Mouse (Mus musculus) lung, adult 2 months (tissue): Measurements from ENCODE around the gene Mecom.

Experiments
- CTCF ChIP-seq: fragments of 200-500 bp; IDR thresholded peaks from 2 replicates; pipeline ENCODE4 v1.5.1; 2011; ENCODE audit warnings: mild to moderate bottlenecking, low read length, control low read depth; ENCODE audit not compliant: insufficient read depth
- POLR2A ChIP-seq: fragments of 200-500 bp; IDR thresholded peaks from 2 replicates; pipeline ENCODE4 v1.6.1; 2011; ENCODE audit warnings: low read depth, mild to moderate bottlenecking, control low read depth, low read length, borderline replicate concordance; ENCODE audit errors: extremely low read depth

- no peak for TF ChIP-seq POLR2A
- no peak for TF ChIP-seq CTCF
Observed at GRCm38 (mm10) chr3:30014279-30014678, 533.5 kb downstream of the Mecom start.
